ENCODE assay signal across 14 mouse cellular contexts in genomic region chr1:64003525-64004291, GRCm38 (mm10).
DNase-seq lines count a peak whose midpoint lies in the region; ATAC-seq and TF ChIP-seq lines count a peak whose summit lies in the region.
"Had no signal": no experiment of that assay in that cellular context is flagged by ENCODE, and none has a peak within 500 bp of the region (broad histone marks: within the 10 kb centered on the region; RNA-seq: fewer than 3 reads in every experiment).

No protein-coding gene starts in this region.

- peaks cover 34% of the 10 kb centered on the region for H3K4me1 ChIP-seq in thymus, adult 2 months (replicated peaks; ENCODE audit: control insufficient read depth, insufficient read depth, low read length)
- peaks cover 15% of the 10 kb centered on the region; the same call in 1 of the 2 replicates for H3K4me1 ChIP-seq in midbrain, embryonic 12.5 days
- H3K4me1 ChIP-seq: embryonic facial prominence, embryonic 15.5 days; limb, embryonic 15.5 days had no signal

- H3K36me3 ChIP-seq in thymus, adult 2 months (ENCODE audit: control insufficient read depth, insufficient read depth, low read length) = no peaks in the 10 kb centered on the region
- H3K36me3 ChIP-seq in midbrain, embryonic 12.5 days = no peaks in the 10 kb centered on the region
- H3K36me3 ChIP-seq: embryonic facial prominence, embryonic 15.5 days; limb, embryonic 15.5 days; neural tube, embryonic 15.5 days had no signal

- WGBS in thymus, adult 2 months = 48% methylated on average over 9 of the region's 9 CpGs
- WGBS in midbrain, embryonic 12.5 days = 29% methylated on average over 9 of the region's 9 CpGs

- peak overlapping the region; percentile 73 for H3K27ac ChIP-seq in thymus, adult 2 months (ENCODE audit: control insufficient read depth, insufficient read depth, low read length)
- 0 out of 2 replicates have a peak overlapping the region, but pooled peaks have one; percentile 20 for H3K27ac ChIP-seq in midbrain, embryonic 12.5 days (replicated peaks)
- H3K27ac ChIP-seq: embryonic facial prominence, embryonic 15.5 days; limb, embryonic 15.5 days; neural tube, embryonic 15.5 days had no signal

- DNase-seq in embryo, embryonic 10 days (ENCODE audit: low spot score) = peak; percentile 18
- DNase-seq in embryo, embryonic 10.5 days (ENCODE audit: low spot score) = no peak
- peak; percentile 37 for DNase-seq in thymus, adult 2 months
- DNase-seq in thymus, adult 18-20 months = no peak
- peak; percentile 41 for DNase-seq in thymus, postnatal 4 days
- no peak for DNase-seq in left cerebral cortex, postnatal 25 days (ENCODE audit: low spot score in 2 of 2)
- DNase-seq in MN1 (ENCODE audit: low spot score) = no peak
- DNase-seq: cerebellum, adult 11 months; lung, adult 2 months; lung, postnatal 4 days had no signal

- H3K9ac ChIP-seq in midbrain, embryonic 12.5 days (replicated peaks) = no peak overlapping the region
- H3K9ac ChIP-seq: embryonic facial prominence, embryonic 15.5 days; limb, embryonic 15.5 days; neural tube, embryonic 15.5 days had no signal

- no peak for TF ChIP-seq POLR2A in thymus, adult 2 months (IDR thresholded peaks at IDR 0.05; ENCODE audit: control insufficient read depth, extremely low read depth, insufficient read depth, low read length, poor library complexity)

- H3K27me3 ChIP-seq in thymus, adult 2 months (ENCODE audit: control insufficient read depth, insufficient read depth, low read length) = no peaks in the 10 kb centered on the region
- no peaks in the 10 kb centered on the region; the same call in 1 of the 2 replicates for H3K27me3 ChIP-seq in midbrain, embryonic 12.5 days
- H3K27me3 ChIP-seq: embryonic facial prominence, embryonic 15.5 days; limb, embryonic 15.5 days; neural tube, embryonic 15.5 days had no signal

- no peak overlapping the region for H3K4me3 ChIP-seq in thymus, adult 2 months (ENCODE audit: control insufficient read depth, insufficient read depth, low read length)
- H3K4me3 ChIP-seq in midbrain, embryonic 12.5 days = no peak overlapping the region
- H3K4me3 ChIP-seq: embryonic facial prominence, embryonic 15.5 days; limb, embryonic 15.5 days; neural tube, embryonic 15.5 days had no signal

- intact Hi-C loops in left cerebral cortex, postnatal 25 days (cut with DNase I) = no loop called here

- TF ChIP-seq CTCF in thymus, adult 2 months (IDR thresholded peaks at IDR 0.05; ENCODE audit: borderline replicate concordance, control insufficient read depth, extremely low read depth, insufficient read depth, low read length, poor library complexity) = no peak

- H3K9me3 ChIP-seq in midbrain, embryonic 12.5 days = no peaks in the 10 kb centered on the region
- H3K9me3 ChIP-seq: embryonic facial prominence, embryonic 15.5 days; limb, embryonic 15.5 days; neural tube, embryonic 15.5 days had no signal

- ATAC-seq in midbrain, embryonic 12.5 days (ENCODE audit: low FRiP score, low read depth) = 0 out of 2 replicates have a peak, but pooled peaks have one; percentile 19

- no peak overlapping the region for H3K4me2 ChIP-seq in midbrain, embryonic 12.5 days (replicated peaks)
- H3K4me2 ChIP-seq: embryonic facial prominence, embryonic 15.5 days; limb, embryonic 15.5 days; neural tube, embryonic 15.5 days had no signal

Comparison
In these comparisons a context has a peak if more than half of its experiments do, and no peak if none do; other contexts are left out.
1. DNase-seq: peak in embryo, embryonic 10 days (single experiment), thymus, adult 2 months (single experiment) and thymus, postnatal 4 days (single experiment); none in embryo, embryonic 10.5 days (single experiment), thymus, adult 18-20 months (0 of 2), left cerebral cortex, postnatal 25 days (0 of 2) and MN1 (single experiment).